Mouse (Mus musculus) embryonic facial prominence, embryonic 11.5 days (tissue): ENCODE results near the gene 1700012P22Rik. TPM values are rescaled to one million over a fixed set of nuclear protein-coding genes. Genes with fewer than 3 reads are reported as not detected.

Experiments
- ATAC-seq: fragments of 200-750 bp; cut with Nextera tagmentation; replicated peaks from 2 replicates; pipeline ENCODE4 v1.8.0; 2017; ENCODE audit warnings: low read depth; ENCODE audit not compliant: insufficient number of reproducible peaks, low FRiP score, low TSS enrichment
- DNase-seq: peaks from one replicate; pipeline ENCODE4 v3.0.0-alpha.2; 2015; ENCODE audit warnings: low spot score
- H3K27ac ChIP-seq: fragments of 300-500 bp; sonication (generic); replicated peaks from 2 replicates; pipeline ENCODE4 v1.5.1; 2014; ENCODE audit warnings: mild to moderate bottlenecking, low read depth, low read length, control low read depth
- H3K27me3 ChIP-seq: fragments of 300-500 bp; sonication (generic); 2 replicates; pipeline ENCODE4 v1.6.1; 2014; ENCODE audit warnings: mild to moderate bottlenecking, low read length, moderate library complexity, mixed read lengths; ENCODE audit not compliant: control insufficient read depth, insufficient read depth
- H3K36me3 ChIP-seq: fragments of 300-500 bp; sonication (generic); replicated peaks from 2 replicates; pipeline ENCODE4 v1.6.1; 2014; ENCODE audit warnings: low read depth, mild to moderate bottlenecking, low read length, moderate library complexity, mixed read lengths; ENCODE audit not compliant: control insufficient read depth, insufficient read depth
- H3K4me1 ChIP-seq: fragments of 300-500 bp; sonication (generic); 2 replicates; pipeline ENCODE4 v1.6.1; 2014; ENCODE audit warnings: low read length, mixed read lengths; ENCODE audit not compliant: control insufficient read depth, insufficient read depth
- H3K4me2 ChIP-seq: fragments of 300-500 bp; sonication (generic); 2 replicates; pipeline ENCODE4 v1.6.1; 2014; ENCODE audit warnings: low read depth, mild to moderate bottlenecking, control low read depth, low read length, moderate library complexity
- H3K4me3 ChIP-seq: fragments of 300-500 bp; sonication (generic); 2 replicates; pipeline ENCODE4 v1.5.1; 2014; ENCODE audit warnings: low read depth, low read length, control low read depth
- H3K9ac ChIP-seq: fragments of 300-500 bp; sonication (generic); replicated peaks from 2 replicates; pipeline ENCODE4 v1.6.1; 2014; ENCODE audit warnings: mild to moderate bottlenecking, control low read depth, low read length
- H3K9me3 ChIP-seq: fragments of 300-500 bp; sonication (generic); replicated peaks from 2 replicates; pipeline ENCODE4 v1.6.1; 2016; ENCODE audit warnings: mild to moderate bottlenecking, low read length, inconsistent platforms, mixed read lengths; ENCODE audit not compliant: control insufficient read depth
- WGBS: fragments of 180-500 bp; shearing (Covaris S2); extraction: QIAGEN DNeasy Blood & Tissue Kit; methylation state at CpG from one replicate; pipeline ENCODE4 v1.1.7; 2014; 5-methylcytosine and 5-hydroxymethylcytosine counted together
- polyA plus RNA-seq: library from polyadenylated mRNA; unstranded; fragments of >200 nt; fragmentation: Nextera tagmentation; extraction: Ambion mirVana; gene quantifications from 2 replicates; pipeline ENCODE4 v1.2.1, GENCODE M21; 2014

Gene 1700012P22Rik
- polyA plus RNA-seq, 1 experiment from 2014 or later = not detected

DNA sequence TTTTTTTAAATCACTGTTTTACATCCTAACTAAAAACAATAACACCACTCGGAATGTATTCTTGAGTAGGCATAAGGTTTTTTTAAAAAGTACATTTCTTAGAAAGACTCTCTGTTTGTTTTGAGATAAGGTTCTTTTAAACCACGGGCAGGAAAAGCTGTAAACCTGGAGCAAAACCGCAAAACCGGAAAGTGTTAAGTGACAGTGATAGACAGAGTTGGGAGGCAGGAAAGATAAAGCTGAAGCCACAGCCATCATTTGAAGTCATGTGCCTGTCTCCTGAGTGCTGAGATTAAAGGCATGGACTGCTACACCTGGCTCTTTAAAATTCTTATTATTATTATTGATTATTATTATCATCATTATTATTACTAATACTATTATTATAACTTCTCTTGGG, 35.9 kb downstream of the 1700012P22Rik start:
- H3K9ac ChIP-seq = no peak overlapping the region
- no peak overlapping the region for H3K27ac ChIP-seq
- H3K4me1 ChIP-seq = no peaks in the 10 kb centered on the region
- H3K36me3 ChIP-seq = no peaks in the 10 kb centered on the region
- H3K4me3 ChIP-seq = no peak overlapping the region
- ATAC-seq = no peak
- H3K4me2 ChIP-seq = no peak overlapping the region
- no peaks in the 10 kb centered on the region for H3K9me3 ChIP-seq
- H3K27me3 ChIP-seq = no peaks in the 10 kb centered on the region
- 75% methylated on average over 4 of the region's 4 CpGs for WGBS
- DNase-seq = no peak

DNA sequence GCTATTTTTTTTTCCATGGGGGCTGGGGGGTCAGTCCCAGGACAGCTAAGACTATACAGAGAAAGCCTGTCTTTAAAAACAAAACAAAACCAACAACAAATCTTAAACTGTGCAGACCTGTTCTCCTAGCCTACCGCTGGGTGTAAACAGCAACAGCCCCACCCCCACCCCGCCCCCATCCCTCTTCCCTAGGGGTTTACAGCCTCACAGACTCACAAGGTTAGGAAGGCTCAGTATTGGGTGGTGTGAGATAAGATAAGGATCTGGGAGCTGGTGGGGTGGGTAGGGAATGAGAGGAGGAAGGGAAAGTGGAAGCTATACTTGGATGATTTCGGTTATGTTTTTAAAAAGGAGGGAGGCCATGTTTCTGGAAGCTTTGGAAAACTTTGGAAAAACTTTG, 42.3 kb downstream of the 1700012P22Rik start:
- Histone ChIP-seq H3K9ac (no peak overlapping the region), H3K4me3 (no peak overlapping the region), H3K4me2 (no peak overlapping the region), H3K27me3 (no peaks in the 10 kb centered on the region), H3K4me1 (no peaks in the 10 kb centered on the region), H3K27ac (no peak overlapping the region), H3K36me3 (no peaks in the 10 kb centered on the region), H3K9me3 (no peaks in the 10 kb centered on the region; the same call in 1 of the 2 replicates)
- 44% methylated on average over 3 of the region's 3 CpGs for WGBS
- ATAC-seq (no peak), DNase-seq (no peak)

DNA sequence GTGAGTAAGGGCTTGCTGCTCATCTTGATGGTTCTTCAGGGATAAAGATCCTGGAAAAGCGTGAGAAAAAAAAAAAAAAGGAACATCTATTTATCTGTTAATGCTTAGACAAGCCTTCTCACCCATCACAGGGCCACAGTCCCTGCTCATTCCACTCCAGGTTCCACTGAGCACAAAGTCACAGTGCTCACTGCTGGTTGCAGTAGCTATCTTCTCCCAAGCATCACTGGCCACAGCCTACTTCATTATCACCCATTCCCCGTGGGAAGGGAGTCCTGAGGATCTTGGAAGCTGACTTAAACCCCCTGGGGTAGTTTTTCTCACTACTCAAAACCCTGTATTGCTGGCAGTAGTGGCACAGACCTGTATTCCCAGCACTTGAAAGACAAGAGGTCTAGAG, 60.7 kb downstream of the 1700012P22Rik start, which contains the start of gene Pramef20:
Gene Pramef20 (minus strand): TSS at position 23 of the 400 bp plus-strand sequence.
- Histone ChIP-seq H3K27ac (no peak within 1 kb of the TSS), H3K4me2 (no peak within 1 kb of the TSS), H3K9me3 (no peaks in the 10 kb centered on the region), H3K36me3 (no peaks in the 10 kb centered on the region), H3K27me3 (no peaks in the 10 kb centered on the region), H3K9ac (no peak within 1 kb of the TSS), H3K4me1 (no peaks in the 10 kb centered on the region), H3K4me3 (no peak within 1 kb of the TSS)
- no peak for ATAC-seq
- 58% methylated on average over 2 of the region's 2 CpGs for WGBS
- DNase-seq = no peak

Other genes starting within 250 kb of the 1700012P22Rik start
- gene Oog2, start 248.1 kb downstream of the 1700012P22Rik start, polyA plus RNA-seq = not detected in 2 replicates
- gene C87977, start 225.5 kb downstream of the 1700012P22Rik start, polyA plus RNA-seq = not detected in 2 replicates
- gene Pramel5, start 158.3 kb downstream of the 1700012P22Rik start, polyA plus RNA-seq = not detected in 2 replicates
- gene Gm13128, start 108.5 kb downstream of the 1700012P22Rik start, polyA plus RNA-seq = not detected in 2 replicates
- not detected in 2 replicates for gene Gm13119, start 80.8 kb downstream of the 1700012P22Rik start, polyA plus RNA-seq
- not detected in 2 replicates for gene Pramef20, start 60.8 kb downstream of the 1700012P22Rik start, polyA plus RNA-seq
- gene Pramef12, start 30.3 kb downstream of the 1700012P22Rik start, polyA plus RNA-seq = not detected in 2 replicates
- gene Gm9944, start 14.5 kb upstream of the 1700012P22Rik start, polyA plus RNA-seq = not detected in 2 replicates
- gene Aadacl3, start 25.0 kb upstream of the 1700012P22Rik start, polyA plus RNA-seq = not detected in 2 replicates
- gene 9430007A20Rik, start 81.0 kb upstream of the 1700012P22Rik start, polyA plus RNA-seq = not detected in 2 replicates
- gene Gm13124, start 126.4 kb upstream of the 1700012P22Rik start, polyA plus RNA-seq = not detected in 2 replicates
- gene Aadacl4, start 174.9 kb upstream of the 1700012P22Rik start, polyA plus RNA-seq = not detected in 2 replicates
- not detected in 2 replicates for gene Gm436, start 247.6 kb upstream of the 1700012P22Rik start, polyA plus RNA-seq